Mouse (Mus musculus): Measurements from ENCODE around the gene Tekt5. TPM values are rescaled to one million over a fixed set of nuclear protein-coding genes. Genes with fewer than 3 reads are reported as not detected.

The Tekt5 gene
- polyA plus RNA-seq (2016; fragmentation: Nextera tagmentation; extraction: Ambion mirVana) = 0.11 and 0.23 TPM in 2 replicates

DNA sequence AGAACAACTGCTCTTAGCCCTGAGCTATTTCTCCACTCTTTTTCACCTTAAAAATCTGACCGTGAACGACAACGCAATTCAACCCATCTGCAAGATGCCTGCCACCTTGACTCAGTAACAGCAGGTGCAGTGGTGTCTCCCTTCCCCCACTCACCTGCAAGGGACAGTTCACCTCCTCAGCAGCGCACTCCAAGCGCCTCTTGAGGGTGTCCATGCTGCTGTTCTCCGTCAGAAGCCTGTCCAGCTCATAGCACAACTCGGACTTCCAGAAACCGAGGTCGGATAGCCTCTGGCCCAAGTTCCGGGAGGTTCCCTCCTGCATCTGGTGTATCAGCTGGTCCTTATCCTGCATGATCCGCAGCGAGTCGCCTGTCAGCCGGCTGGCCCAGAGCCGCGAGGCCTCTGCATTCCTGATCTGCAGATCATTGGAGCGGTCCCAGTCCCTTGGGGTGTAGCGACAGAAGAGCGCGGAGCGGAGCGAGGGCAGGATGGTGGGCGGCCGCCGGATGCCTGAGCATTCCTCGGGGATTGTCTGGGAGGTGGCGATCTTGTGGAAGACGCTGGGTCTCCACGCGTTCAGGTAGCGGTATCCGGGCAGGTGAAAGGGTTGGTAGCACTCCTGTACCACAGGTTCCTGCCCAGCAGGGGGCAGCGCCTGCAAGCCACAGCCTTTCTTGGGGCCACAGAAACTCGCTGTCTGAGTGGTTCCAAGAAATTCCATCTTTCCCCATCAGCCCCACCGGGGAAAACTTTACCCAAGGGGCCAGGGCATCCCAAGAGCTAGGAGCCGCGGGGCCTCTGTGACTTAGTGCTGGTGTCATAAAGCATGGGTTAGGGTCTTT is at the start of gene Tekt5:
TSS of gene Tekt5 (minus strand) at position 792 of the 842 bp plus-strand sequence.
- no peak for DNase-seq (ENCODE audit: low spot score)
- no peaks in the 10 kb centered on the region for H3K9me3 ChIP-seq
- H3K4me3 ChIP-seq = peak within 1 kb of the TSS; percentile 47
- 8% methylated on average over 37 of the region's 37 CpGs for WGBS
- H3K27me3 ChIP-seq (ENCODE audit: insufficient read depth, poor library complexity, severe bottlenecking) = peaks cover 25% of the 10 kb centered on the region
- H3K36me3 ChIP-seq = no peaks in the 10 kb centered on the region
- H3K4me1 ChIP-seq = peaks cover 5% of the 10 kb centered on the region
- H3K27ac ChIP-seq = no peak within 1 kb of the TSS

DNA sequence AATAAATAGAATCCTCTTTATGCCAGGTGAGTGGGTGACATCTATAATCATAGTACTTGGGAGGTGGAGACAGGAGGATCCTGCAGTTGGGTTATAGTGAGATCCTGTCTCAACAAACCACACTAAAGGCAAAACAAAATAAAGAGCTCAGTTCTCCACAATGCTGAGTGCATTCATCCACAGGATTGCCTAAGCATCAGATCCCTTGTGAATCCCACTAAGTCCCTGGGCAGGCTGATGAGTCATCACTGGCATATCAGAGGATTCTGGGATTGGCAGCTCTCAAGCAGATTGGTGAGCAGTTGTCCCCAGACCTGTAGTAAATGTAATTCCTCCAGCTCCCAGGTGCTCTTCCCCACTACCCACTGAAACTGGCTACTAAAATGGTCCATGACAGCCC is 48.4 kb upstream of the Tekt5 start:
- H3K27ac ChIP-seq = no peak overlapping the region
- DNase-seq (ENCODE audit: low spot score) = no peak
- peaks cover 22% of the 10 kb centered on the region for H3K4me1 ChIP-seq
- peaks cover under 1% of the 10 kb centered on the region; the same call in 1 of the 2 replicates for H3K36me3 ChIP-seq
- H3K27me3 ChIP-seq (ENCODE audit: insufficient read depth, poor library complexity, severe bottlenecking) = no peaks in the 10 kb centered on the region
- no peaks in the 10 kb centered on the region for H3K9me3 ChIP-seq
- no peak overlapping the region for H3K4me3 ChIP-seq

DNA sequence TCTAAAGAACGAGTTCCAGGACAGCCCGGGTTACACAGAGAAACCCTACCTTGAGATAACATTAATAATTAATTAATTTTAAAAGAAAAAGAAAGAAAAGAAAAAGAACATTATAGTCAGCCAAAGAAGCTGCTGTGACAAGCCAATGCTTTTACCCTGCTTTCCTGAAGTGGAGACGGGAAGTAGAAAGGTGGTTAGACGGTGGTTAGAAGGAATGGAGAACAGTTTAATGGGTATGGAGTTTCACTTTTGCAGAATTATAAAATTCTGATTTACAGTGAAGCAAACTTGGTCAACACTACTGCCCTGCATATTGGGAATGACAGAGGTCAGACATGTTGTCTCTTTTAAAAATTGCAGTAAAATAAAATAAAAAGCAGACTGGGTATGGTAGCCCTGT is 46.5 kb upstream of the Tekt5 start:
- H3K4me1 ChIP-seq = peaks cover 10% of the 10 kb centered on the region; the same call in 1 of the 2 replicates
- H3K4me3 ChIP-seq = no peak overlapping the region
- no peak for DNase-seq (ENCODE audit: low spot score)
- peaks cover 5% of the 10 kb centered on the region for H3K36me3 ChIP-seq
- H3K27me3 ChIP-seq (ENCODE audit: insufficient read depth, poor library complexity, severe bottlenecking) = no peaks in the 10 kb centered on the region
- WGBS = 88% methylated on average over 4 of the region's 4 CpGs
- no peak overlapping the region for H3K27ac ChIP-seq
- no peaks in the 10 kb centered on the region for H3K9me3 ChIP-seq

DNA sequence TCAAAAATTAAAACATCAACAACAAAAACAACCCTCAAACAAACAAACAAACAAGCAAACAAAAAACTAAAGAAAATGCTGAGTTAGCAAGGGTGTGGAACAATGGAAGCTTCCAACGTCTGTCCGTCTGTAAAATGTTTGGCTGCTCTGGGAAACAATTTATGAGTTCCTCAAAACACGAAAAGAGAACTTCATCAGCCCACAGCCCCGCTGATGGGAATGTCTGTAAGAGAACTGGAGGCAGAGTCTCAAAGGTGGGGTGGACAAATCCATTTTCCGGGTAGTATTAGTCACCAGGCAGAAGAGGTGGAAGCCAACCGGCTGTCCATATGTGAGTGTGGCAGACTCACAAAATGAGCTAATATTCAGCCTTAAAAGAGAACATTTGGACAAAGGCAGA is 46.0 kb upstream of the Tekt5 start:
- no peak overlapping the region for H3K4me3 ChIP-seq
- H3K4me1 ChIP-seq = peaks cover 6% of the 10 kb centered on the region; the same call in 1 of the 2 replicates
- WGBS = 85% methylated on average over 6 of the region's 6 CpGs
- no peak overlapping the region for H3K27ac ChIP-seq
- no peak for DNase-seq (ENCODE audit: low spot score)
- H3K27me3 ChIP-seq (ENCODE audit: insufficient read depth, poor library complexity, severe bottlenecking) = no peaks in the 10 kb centered on the region
- H3K36me3 ChIP-seq = peaks cover 5% of the 10 kb centered on the region
- H3K9me3 ChIP-seq = no peaks in the 10 kb centered on the region

DNA sequence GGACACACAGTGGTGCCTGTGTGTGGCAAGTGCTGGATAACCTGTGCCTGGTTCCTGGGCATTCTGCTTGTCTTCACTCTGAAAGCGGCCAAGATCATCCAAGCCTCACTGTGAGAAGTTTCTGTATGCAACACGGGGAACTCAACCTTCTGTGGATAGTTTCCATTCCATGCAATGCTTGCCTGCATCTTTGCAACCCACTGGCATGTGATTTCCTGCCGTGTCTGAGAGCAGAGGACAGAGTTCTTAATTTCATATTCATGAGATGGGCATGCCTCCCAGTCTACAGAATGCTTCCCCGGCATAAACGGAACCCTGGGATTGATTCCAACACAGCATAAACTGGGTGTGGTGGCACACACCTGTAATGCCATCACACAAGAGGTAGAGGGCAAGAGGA is 42.8 kb upstream of the Tekt5 start:
- H3K4me3 ChIP-seq = no peak overlapping the region

DNA sequence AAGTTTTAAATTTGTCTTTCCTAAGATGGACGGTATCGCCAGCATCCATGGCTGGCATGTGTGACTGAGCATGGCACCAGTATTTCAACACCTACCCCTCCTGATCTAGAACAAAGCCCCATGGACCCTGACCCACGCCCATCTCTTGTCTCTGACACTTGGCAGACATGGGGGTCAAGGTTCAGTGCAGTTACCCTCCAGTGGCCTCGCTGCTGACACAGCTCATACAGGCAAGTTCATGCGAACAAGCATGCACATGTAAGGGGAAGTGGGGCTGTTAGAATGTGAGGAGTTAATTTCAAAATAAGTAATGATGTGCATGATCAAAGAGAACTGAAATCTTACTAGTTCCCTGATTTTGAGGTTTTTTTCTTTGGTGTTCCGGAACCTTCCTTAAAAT is 40.9 kb upstream of the Tekt5 start:
- no peak for DNase-seq (ENCODE audit: low spot score)
- WGBS = 78% methylated on average over 6 of the region's 6 CpGs

More for the DNA sequence above, 42.8 kb upstream of the Tekt5 start:
- no peaks in the 10 kb centered on the region for H3K9me3 ChIP-seq
- no peak for DNase-seq (ENCODE audit: low spot score)
- no peak overlapping the region for H3K27ac ChIP-seq
- peaks cover under 1% of the 10 kb centered on the region; the same call in 1 of the 2 replicates for H3K4me1 ChIP-seq
- H3K36me3 ChIP-seq = peaks cover 5% of the 10 kb centered on the region
- H3K27me3 ChIP-seq (ENCODE audit: insufficient read depth, poor library complexity, severe bottlenecking) = no peaks in the 10 kb centered on the region
- 82% methylated on average over 5 of the region's 5 CpGs for WGBS

DNA sequence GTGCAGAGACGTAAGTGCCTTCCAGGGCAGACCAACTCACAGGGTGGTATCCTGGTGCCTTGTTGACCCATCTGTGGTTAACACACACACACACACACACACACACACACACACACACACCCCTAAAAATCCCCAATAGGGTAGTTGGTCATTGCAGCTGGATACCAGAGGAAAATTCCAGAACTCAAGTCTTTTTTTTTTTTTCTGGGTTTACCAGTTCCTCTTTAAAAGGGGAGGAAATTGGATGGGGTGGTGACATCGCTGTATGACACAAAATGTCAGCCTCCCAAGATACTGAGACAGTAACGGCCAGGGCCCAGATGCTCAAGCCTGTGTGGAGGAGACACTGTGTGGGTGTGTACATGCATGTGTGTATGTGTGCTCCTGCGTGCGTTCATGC is 38.1 kb upstream of the Tekt5 start:
- Histone ChIP-seq H3K27ac (no peak overlapping the region), H3K4me1 (peaks cover 5% of the 10 kb centered on the region; the same call in 1 of the 2 replicates), H3K9me3 (no peaks in the 10 kb centered on the region), H3K36me3 (0 out of 2 replicates have a peak, but pooled peaks cover under 1% of the 10 kb centered on the region), H3K4me3 (no peak overlapping the region), H3K27me3 (ENCODE audit: insufficient read depth, poor library complexity, severe bottlenecking) (no peaks in the 10 kb centered on the region)
- 82% methylated on average over 5 of the region's 5 CpGs for WGBS
- no peak for DNase-seq (ENCODE audit: low spot score)

More for the DNA sequence above, 40.9 kb upstream of the Tekt5 start:
- Histone ChIP-seq H3K4me1 (peaks cover 5% of the 10 kb centered on the region; the same call in 1 of the 2 replicates), H3K4me3 (no peak overlapping the region), H3K36me3 (peaks cover 5% of the 10 kb centered on the region), H3K9me3 (no peaks in the 10 kb centered on the region), H3K27ac (no peak overlapping the region), H3K27me3 (ENCODE audit: insufficient read depth, poor library complexity, severe bottlenecking) (no peaks in the 10 kb centered on the region)

DNA sequence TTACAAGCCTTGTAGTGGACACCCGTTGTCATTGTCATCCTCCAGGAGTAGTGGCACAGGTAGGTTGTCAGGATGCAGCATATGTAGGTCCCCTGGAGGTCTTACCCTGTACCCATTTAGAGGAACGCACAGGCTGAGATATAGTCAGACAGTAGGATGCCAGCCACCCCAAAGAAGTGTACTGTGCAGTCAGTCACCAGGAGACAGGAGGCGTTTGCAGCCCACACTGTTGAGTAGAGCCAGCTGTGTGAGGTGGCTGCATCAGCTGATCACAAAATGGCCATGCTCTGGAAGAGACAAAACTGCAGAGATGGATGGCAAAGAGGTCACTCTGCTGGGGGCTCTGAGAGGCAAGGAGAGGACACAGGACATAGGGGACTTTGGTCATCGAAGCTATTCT is 37.1 kb upstream of the Tekt5 start:
- Histone ChIP-seq H3K4me3 (no peak overlapping the region), H3K9me3 (no peaks in the 10 kb centered on the region), H3K27ac (no peak overlapping the region), H3K4me1 (peaks cover 5% of the 10 kb centered on the region; the same call in 1 of the 2 replicates), H3K27me3 (ENCODE audit: insufficient read depth, poor library complexity, severe bottlenecking) (no peaks in the 10 kb centered on the region), H3K36me3 (no peaks in the 10 kb centered on the region)
- no peak for DNase-seq (ENCODE audit: low spot score)
- WGBS = 84% methylated on average over 4 of the region's 4 CpGs

DNA sequence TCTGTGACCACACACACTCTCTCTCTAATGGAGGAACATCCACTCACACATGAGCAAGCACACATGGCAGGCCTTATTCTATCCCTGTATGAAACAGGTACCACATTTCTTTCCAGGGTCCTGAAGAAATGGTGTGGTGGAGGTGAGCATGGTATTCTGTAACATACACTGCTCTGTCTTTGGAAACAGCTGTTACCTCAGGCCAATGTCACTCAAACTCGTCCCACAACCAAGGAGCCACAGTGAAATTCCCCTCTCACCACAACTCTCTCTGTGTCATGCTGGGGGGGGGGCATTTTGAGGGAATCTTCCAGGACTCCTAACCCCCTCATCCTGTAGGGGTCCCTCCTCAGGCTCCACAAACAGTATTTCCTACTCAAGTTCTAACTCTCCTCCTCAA is 36.6 kb upstream of the Tekt5 start:
- no peak overlapping the region for H3K27ac ChIP-seq
- no peak overlapping the region for H3K4me3 ChIP-seq
- H3K9me3 ChIP-seq = no peaks in the 10 kb centered on the region
- 66% methylated on average over 1 of the region's 1 CpGs for WGBS
- H3K4me1 ChIP-seq = peaks cover 5% of the 10 kb centered on the region; the same call in 1 of the 2 replicates
- H3K27me3 ChIP-seq (ENCODE audit: insufficient read depth, poor library complexity, severe bottlenecking) = no peaks in the 10 kb centered on the region
- H3K36me3 ChIP-seq = no peaks in the 10 kb centered on the region
- DNase-seq (ENCODE audit: low spot score) = no peak

DNA sequence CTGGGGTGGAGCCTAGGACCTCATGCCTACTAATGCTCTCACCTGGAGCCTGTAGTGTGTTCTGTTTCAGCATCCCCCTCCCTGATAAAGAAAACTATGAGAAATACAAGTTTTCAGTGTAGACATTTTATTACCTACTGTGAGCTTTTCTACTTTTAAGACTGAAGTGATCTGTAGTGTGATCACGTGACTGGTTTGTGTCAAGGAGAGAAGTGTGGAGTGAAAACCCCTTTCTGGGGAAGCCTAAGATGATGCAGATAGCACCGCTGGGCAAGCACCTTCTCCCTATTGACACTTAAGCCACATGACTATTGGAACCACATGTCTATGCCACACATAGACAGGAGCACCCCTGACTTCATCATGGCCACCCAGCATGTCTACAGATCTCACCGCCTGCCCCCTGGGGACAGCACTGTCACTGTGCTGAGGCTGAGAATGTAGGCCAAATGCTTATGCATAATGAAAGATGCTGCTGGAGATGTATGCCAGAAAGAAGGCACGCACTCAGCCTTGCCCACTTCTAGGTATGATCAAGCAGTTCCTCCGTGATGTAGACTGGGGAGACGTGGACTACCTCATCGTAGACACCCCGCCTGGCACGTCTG is 25.3 kb upstream of the Tekt5 start:
- H3K36me3 ChIP-seq = peaks cover 97% of the 10 kb centered on the region
- H3K27ac ChIP-seq = no peak overlapping the region
- H3K4me1 ChIP-seq = no peaks in the 10 kb centered on the region
- no peak overlapping the region for H3K4me3 ChIP-seq
- 92% methylated on average over 9 of the region's 9 CpGs for WGBS
- no peak for DNase-seq (ENCODE audit: low spot score)
- H3K27me3 ChIP-seq (ENCODE audit: insufficient read depth, poor library complexity, severe bottlenecking) = no peaks in the 10 kb centered on the region
- no peaks in the 10 kb centered on the region for H3K9me3 ChIP-seq

DNA sequence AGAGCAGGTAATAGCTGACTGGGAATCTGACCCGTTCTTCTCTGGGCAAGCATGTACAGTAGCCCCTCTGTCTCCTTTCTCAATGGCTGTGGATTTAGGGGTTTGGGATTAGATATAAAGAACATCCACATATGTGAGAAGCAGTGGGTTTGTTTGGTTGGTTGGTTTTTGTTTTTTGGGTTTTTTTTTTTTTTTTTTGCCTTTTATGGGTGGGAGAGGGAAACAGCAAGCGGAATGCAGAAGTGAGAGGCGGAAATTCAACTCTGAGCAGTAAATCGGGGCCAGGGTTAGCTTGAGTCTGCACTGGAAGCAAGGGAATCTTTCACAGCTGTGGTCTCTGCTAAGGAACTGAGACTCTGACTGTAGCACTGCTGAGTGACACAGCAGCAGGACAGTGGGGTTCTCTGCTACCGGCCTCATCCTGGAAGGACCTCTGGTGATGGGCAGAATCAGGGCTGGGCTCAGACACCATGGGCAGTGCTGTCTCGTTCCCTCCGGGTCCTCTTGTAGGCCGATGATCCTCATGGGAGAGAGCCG is 22.5 kb upstream of the Tekt5 start:
- DNase-seq (ENCODE audit: low spot score) = no peak
- Histone ChIP-seq H3K4me3 (no peak overlapping the region), H3K27ac (no peak overlapping the region), H3K4me1 (peaks cover 3% of the 10 kb centered on the region), H3K36me3 (peaks cover 92% of the 10 kb centered on the region), H3K9me3 (no peaks in the 10 kb centered on the region), H3K27me3 (ENCODE audit: insufficient read depth, poor library complexity, severe bottlenecking) (no peaks in the 10 kb centered on the region)
- 94% methylated on average over 9 of the region's 9 CpGs for WGBS

DNA sequence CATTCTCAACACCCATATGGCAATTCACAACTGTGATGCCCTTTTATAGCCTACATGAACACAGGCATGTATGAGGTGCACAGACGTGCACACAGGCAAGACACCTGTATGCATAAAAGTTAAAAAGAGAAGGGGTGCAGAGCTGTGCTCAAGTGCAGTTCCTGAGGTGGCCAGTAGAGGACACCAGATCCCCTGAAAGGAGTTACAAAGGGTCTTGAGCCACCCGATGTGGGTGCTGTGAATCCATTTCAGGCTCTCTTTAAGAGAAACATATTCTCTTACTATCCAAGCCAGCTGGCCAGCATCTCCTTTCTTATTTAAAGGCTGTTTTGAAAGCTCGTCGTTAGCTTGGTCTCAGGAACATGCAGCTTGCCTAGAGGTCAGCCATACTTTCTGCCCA is 21.6 kb upstream of the Tekt5 start:
- Histone ChIP-seq H3K4me1 (peaks cover 6% of the 10 kb centered on the region), H3K4me3 (no peak overlapping the region), H3K27ac (no peak overlapping the region), H3K36me3 (peaks cover 83% of the 10 kb centered on the region), H3K27me3 (ENCODE audit: insufficient read depth, poor library complexity, severe bottlenecking) (no peaks in the 10 kb centered on the region), H3K9me3 (no peaks in the 10 kb centered on the region)
- DNase-seq (ENCODE audit: low spot score) = no peak
- WGBS = 85% methylated on average over 4 of the region's 4 CpGs

DNA sequence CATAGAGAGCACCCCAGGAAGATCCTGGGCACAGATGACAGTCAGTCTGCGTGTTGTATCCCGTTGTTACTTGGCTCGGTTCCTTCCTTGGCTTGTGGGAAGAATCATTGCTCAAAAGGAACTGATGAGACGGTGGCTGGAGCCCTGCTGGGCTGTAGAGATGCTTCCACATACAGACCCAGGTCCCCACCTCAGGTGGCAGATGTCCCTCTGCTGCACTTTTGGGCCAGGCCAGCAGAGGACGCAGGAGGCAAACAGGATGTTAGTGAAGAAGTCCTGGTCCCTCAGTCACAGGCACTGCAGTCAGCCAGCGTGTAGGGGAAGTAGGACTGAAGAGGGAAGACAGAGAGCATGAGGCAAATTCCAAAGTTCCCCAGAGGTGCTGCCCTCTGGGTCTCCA is 20.7 kb upstream of the Tekt5 start:
- DNase-seq (ENCODE audit: low spot score) = no peak
- Histone ChIP-seq H3K27me3 (ENCODE audit: insufficient read depth, poor library complexity, severe bottlenecking) (no peaks in the 10 kb centered on the region), H3K4me3 (no peak overlapping the region), H3K4me1 (peaks cover 10% of the 10 kb centered on the region), H3K27ac (no peak overlapping the region), H3K36me3 (peaks cover 74% of the 10 kb centered on the region), H3K9me3 (no peaks in the 10 kb centered on the region)
- WGBS = 76% methylated on average over 6 of the region's 6 CpGs
